Mouse (Mus musculus) activated CD4-positive, CD25-positive, alpha-beta regulatory T cell, adult 4 months (primary cell): Measurements from ENCODE around the gene AI467606. TPM values are rescaled to one million over a fixed set of nuclear protein-coding genes. Genes with fewer than 3 reads are reported as not detected.

Experiments used
- ATAC-seq: one replicate; pipeline ENCODE4 v1.8.0; 2017
- polyA plus RNA-seq, 2 experiments: library from polyadenylated mRNA; unstranded; fragments of 100-300 nt; shearing (Covaris generic); gene quantifications; one replicate each; pipeline ENCODE4 v1.2.1; 2017

Gene AI467606
- polyA plus RNA-seq, 2 experiments from 2014 or later: 258 to 336 TPM

GRCm38 (mm10) chr7:127096456-127096855, 5.3 kb downstream of the AI467606 start:
- ATAC-seq: no peak

GRCm38 (mm10) chr7:127098521-127098920, 7.4 kb downstream of the AI467606 start:
- ATAC-seq: no peak

GRCm38 (mm10) chr7:127098950-127099349, 7.8 kb downstream of the AI467606 start:
- no peak for ATAC-seq

GRCm38 (mm10) chr7:127099528-127099927, 8.4 kb downstream of the AI467606 start:
- no peak for ATAC-seq

GRCm38 (mm10) chr7:127101451-127102016, 10.4 kb downstream of the AI467606 start:
- ATAC-seq: no peak

GRCm38 (mm10) chr7:127102148-127102547, 11.0 kb downstream of the AI467606 start:
- no peak for ATAC-seq

GRCm38 (mm10) chr7:127103960-127104359, 12.8 kb downstream of the AI467606 start:
- ATAC-seq: peak; percentile 34

GRCm38 (mm10) chr7:127104560-127105332, 13.6 kb downstream of the AI467606 start:
- peak; percentile 80 for ATAC-seq

- no peak for ATAC-seq
Measured at GRCm38 (mm10) chr7:127105551-127105950, 14.4 kb downstream of the AI467606 start.

- peak; percentile 23 for ATAC-seq
Measured at GRCm38 (mm10) chr7:127110239-127111007, 19.3 kb downstream of the AI467606 start.

- ATAC-seq: no peak
Measured at GRCm38 (mm10) chr7:127111461-127111860, 20.3 kb downstream of the AI467606 start.

GRCm38 (mm10) chr7:127112251-127112841, 21.2 kb downstream of the AI467606 start:
- ATAC-seq: peak; percentile 23

GRCm38 (mm10) chr7:127112921-127113597, 21.9 kb downstream of the AI467606 start:
- peak; percentile 71 for ATAC-seq

- peak; percentile 49 for ATAC-seq
Measured at GRCm38 (mm10) chr7:127113614-127114259, 22.6 kb downstream of the AI467606 start.

- no peak for ATAC-seq
Measured at GRCm38 (mm10) chr7:127114920-127115319, 23.8 kb downstream of the AI467606 start.

- ATAC-seq: no peak
Measured at GRCm38 (mm10) chr7:127116331-127116935, 25.3 kb downstream of the AI467606 start.

- ATAC-seq: no peak
Measured at GRCm38 (mm10) chr7:127117948-127118347, 26.8 kb downstream of the AI467606 start.

GRCm38 (mm10) chr7:127118671-127119445, 27.7 kb downstream of the AI467606 start:
- ATAC-seq: no peak

GRCm38 (mm10) chr7:127121061-127121910, 30.1 kb downstream of the AI467606 start:
- ATAC-seq: no peak

GRCm38 (mm10) chr7:127121911-127122270, 30.7 kb downstream of the AI467606 start, which contains the start of gene Qprt:
TSS of gene Qprt (minus strand) at chr7:127122226.
- no peak for ATAC-seq
